Mouse (Mus musculus) olfactory bulb, adult 2 months (tissue): ENCODE measurements around the gene Klhl12.

Experiments used
- CTCF ChIP-seq: fragments of 200-500 bp; IDR thresholded peaks from 2 replicates; pipeline ENCODE4 v1.5.1; 2012; ENCODE audit warnings: low read depth, mild to moderate bottlenecking, low read length, moderate library complexity; ENCODE audit not compliant: insufficient read depth
- POLR2A ChIP-seq: fragments of 200-500 bp; IDR thresholded peaks from 2 replicates; pipeline ENCODE4 v1.6.1; 2012; ENCODE audit warnings: mild to moderate bottlenecking, low read depth, low read length, moderate library complexity; ENCODE audit not compliant: insufficient read depth

GRCm38 (mm10) chr1:134525015-134525414 is 69.7 kb downstream of the Klhl12 start:
- TF ChIP-seq POLR2A (no peak), CTCF (no peak)
